Mouse (Mus musculus) gastrocnemius, postnatal 4 days (tissue): Measurements from ENCODE around the gene Olfr887. TPM values are rescaled to one million over a fixed set of nuclear protein-coding genes. Genes with fewer than 3 reads are reported as not detected.

Source experiments
- DNase-seq, 2 experiments: peaks; one replicate each; pipeline ENCODE4 v3.0.0; 2021 to 2022; ENCODE audit warnings: low spot score in 2 of 2, mixed read lengths in 2 of 2
- long read RNA-seq, 2 experiments: library from polyadenylated mRNA; stranded (forward); transcript quantifications; one replicate each; pipeline ENCODE4 v2.0.0; 2021
- total RNA-seq, 2 experiments: library from RNA; stranded (reverse); gene quantifications; 2 replicates each; pipeline ENCODE4 v1.2.3; 2021

The Olfr887 gene
- not detected for total RNA-seq
- long read RNA-seq, experiment 1, result 0 reads
- long read RNA-seq, experiment 2, result 0 reads

GRCm38 (mm10) chr9:38083772-38084171, at the start of gene Olfr887:
TSS of gene Olfr887 (plus strand) at chr9:38084072.
- DNase-seq, result no peak

GRCm38 (mm10) chr9:38046255-38046654, 37.6 kb upstream of the Olfr887 start, which contains the start of gene Olfr884:
TSS of gene Olfr884 (plus strand) at chr9:38046555.
- DNase-seq, result no peak

- no peak for DNase-seq
These were observed 22.9 kb upstream of the Olfr887 start, which contains the start of gene Olfr885 for GRCm38 (mm10) chr9:38061022-38061421. TSS of gene Olfr885 (plus strand) at chr9:38061322.

- no peak for DNase-seq
These were observed 24.0 kb downstream of the Olfr887 start, which contains the start of gene Olfr888 for GRCm38 (mm10) chr9:38107828-38108227. TSS of gene Olfr888 (plus strand) at chr9:38108128.

GRCm38 (mm10) chr9:38114898-38115297, 31.0 kb downstream of the Olfr887 start, which contains the start of gene Olfr889:
TSS of gene Olfr889 (plus strand) at chr9:38115198.
- DNase-seq, result no peak

Other genes starting within 250 kb of the Olfr887 start
- not detected for gene Olfr877, start 229.8 kb upstream of the Olfr887 start, total RNA-seq
- not detected for gene Olfr145, start 187.3 kb upstream of the Olfr887 start, total RNA-seq
- not detected for gene Olfr878, start 166.2 kb upstream of the Olfr887 start, total RNA-seq
- gene Olfr881, start 92.2 kb upstream of the Olfr887 start, total RNA-seq, result not detected
- gene Olfr883, start 58.3 kb upstream of the Olfr887 start, total RNA-seq, result not detected
- gene Olfr884, start 37.5 kb upstream of the Olfr887 start, total RNA-seq, result not detected
- not detected for gene Olfr885, start 22.8 kb upstream of the Olfr887 start, total RNA-seq
- not detected for gene Olfr888, start 24.1 kb downstream of the Olfr887 start, total RNA-seq
- gene Olfr889, start 31.1 kb downstream of the Olfr887 start, total RNA-seq, result not detected
- gene Olfr890, start 58.4 kb downstream of the Olfr887 start, total RNA-seq, result not detected
- not detected for gene Olfr891, start 96.7 kb downstream of the Olfr887 start, total RNA-seq
- gene Olfr893, start 124.3 kb downstream of the Olfr887 start, total RNA-seq, result not detected
- gene Olfr894, start 134.0 kb downstream of the Olfr887 start, total RNA-seq, result not detected
- not detected for gene Olfr143, start 168.7 kb downstream of the Olfr887 start, total RNA-seq
- gene Olfr895, start 183.8 kb downstream of the Olfr887 start, total RNA-seq, result not detected
- not detected for gene Olfr896-ps1, start 207.0 kb downstream of the Olfr887 start, total RNA-seq
- gene Olfr25, start 245.0 kb downstream of the Olfr887 start, total RNA-seq, result not detected